Mouse (Mus musculus): ENCODE measurements at regions not wholly inside any gene's neighbourhood (a gene's known extent, or its start where the extent isn't known, plus 50 kb on each side); places are given as distances from the start of the nearest gene placed in this dataset.

DNA sequence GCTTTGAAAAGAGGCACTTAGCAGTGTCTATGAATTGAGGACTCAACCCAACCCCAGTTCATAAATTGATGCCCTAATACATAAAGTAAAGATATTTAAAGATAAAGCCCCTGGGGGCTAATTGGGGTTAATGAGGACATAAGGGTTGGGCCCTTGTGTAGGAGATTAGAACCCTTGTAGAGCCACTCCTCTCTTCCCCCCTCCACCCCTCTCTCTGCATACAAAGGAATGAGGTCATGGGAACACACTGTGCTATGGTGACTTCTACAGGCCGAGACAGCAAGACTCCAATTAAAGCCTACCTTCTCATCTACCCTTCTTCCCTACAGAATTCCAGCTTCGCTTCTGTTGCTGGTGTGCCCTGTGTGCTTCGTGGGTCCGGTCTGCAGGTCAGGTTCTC is 110.5 kb downstream of the CK137956 start:
- TF ChIP-seq POLR2A (IDR thresholded peaks at IDR 0.05; ENCODE audit: insufficient read depth, low read length) (no peak), CTCF (IDR thresholded peaks at IDR 0.05; ENCODE audit: low read depth, low read length) (no peak), EP300 (IDR thresholded peaks at IDR 0.05; ENCODE audit: insufficient read depth, low read depth, low read length) (no peak)
